8 mouse cellular contexts compared by ENCODE assay signal in genomic region chr16:11202571-11203554, GRCm38 (mm10). TPM values are rescaled to one million over a fixed set of nuclear protein-coding genes. Genes with fewer than 3 reads are reported as not detected.
DNase-seq lines count a peak whose midpoint lies in the region; ATAC-seq lines count a peak whose summit lies in the region.

Gene Rsl1d1, minus strand, starts transcription at chr16:11203331.

- H3K9me3 ChIP-seq in hindbrain, embryonic 15.5 days = no peaks in the 10 kb centered on the region

- H3K4me2 ChIP-seq in hindbrain, embryonic 15.5 days = peak within 1 kb of the TSS; percentile 95

- H3K36me3 ChIP-seq in hindbrain, embryonic 15.5 days = peaks cover 38% of the 10 kb centered on the region

- ATAC-seq in hindbrain, embryonic 15.5 days (ENCODE audit: low FRiP score, low read depth) = peak; percentile 99

- peak within 1 kb of the TSS; percentile 78 for H3K27ac ChIP-seq in hindbrain, embryonic 15.5 days (replicated peaks)

- no peaks in the 10 kb centered on the region for H3K27me3 ChIP-seq in hindbrain, embryonic 15.5 days

- peaks cover 32% of the 10 kb centered on the region for H3K4me1 ChIP-seq in hindbrain, embryonic 15.5 days (replicated peaks)

- H3K9ac ChIP-seq in hindbrain, embryonic 15.5 days = peak within 1 kb of the TSS; percentile 85

- peak; percentile 97 for DNase-seq in R1 (ENCODE audit: low read depth, low spot score)
- peak; percentile 90 to 93 for DNase-seq in cerebellum, postnatal 25 days
- DNase-seq in frontal cortex, postnatal 25 days (ENCODE audit: low spot score in 2 of 2) = peak; percentile 80
- peak; percentile 87 for DNase-seq in left cerebral cortex, adult 11 months (ENCODE audit: low spot score)
- peak; percentile 93 for DNase-seq in lung, postnatal 4 days
- peak; percentile 92 for DNase-seq in retina, postnatal 7 days (ENCODE audit: low read depth, low spot score)
- DNase-seq in urinary bladder, adult 2 months (ENCODE audit: low spot score) = peak; percentile 77

- peak within 1 kb of the TSS; percentile 75 for H3K4me3 ChIP-seq in hindbrain, embryonic 15.5 days

- under 1% methylated on average over 68 of the region's 68 CpGs for WGBS in hindbrain, embryonic 15.5 days

RNA-seq across cellular contexts. Expression of gene Rsl1d1, which starts in this region (rescaled TPM):
- polyA plus RNA-seq in hindbrain, embryonic 15.5 days (2015; fragmentation: Nextera tagmentation; extraction: Ambion mirVana) = 119 and 130 TPM in 2 replicates
- polyA plus RNA-seq in urinary bladder, adult 2 months (2012; rRNA removed) = 50.0 and 50.9 TPM in 2 replicates

Comparison
In these comparisons a context has a peak if more than half of its experiments do, and no peak if none do; other contexts are left out.
1. Peak in every context shown above with its lines: DNase-seq, ATAC-seq, H3K4me3 ChIP-seq and H3K27ac ChIP-seq.